Mouse (Mus musculus) liver, postnatal 0 days (tissue): ENCODE measurements around the gene Rnf111.

Source experiments
- CTCF ChIP-seq: sonication (generic); IDR thresholded peaks from 2 replicates; pipeline ENCODE4 v1.5.1; 2016; ENCODE audit warnings: antibody characterized with exemption, low read depth
- EP300 ChIP-seq: IDR thresholded peaks from 2 replicates; pipeline ENCODE4 v1.6.1; 2016; ENCODE audit warnings: antibody characterized with exemption, low read depth, mild to moderate bottlenecking

- TF ChIP-seq CTCF (no peak), EP300 (no peak)
Observed at GRCm38 (mm10) chr9:70439959-70440358, 63.6 kb downstream of the Rnf111 start.
